8 mouse cellular contexts compared by ENCODE assay signal in genomic region chr10:110455838-110456493, GRCm38 (mm10). TPM values are rescaled to one million over a fixed set of nuclear protein-coding genes. Genes with fewer than 3 reads are reported as not detected.
DNase-seq lines count a peak whose midpoint lies in the region; ATAC-seq and TF ChIP-seq lines count a peak whose summit lies in the region.

TSS of gene Nav3 (minus strand) at chr10:110456204.

- H3K27me3 ChIP-seq in forebrain, embryonic 13.5 days, result 0 out of 2 replicates have a peak, but pooled peaks cover 3% of the 10 kb centered on the region
- 0 out of 2 replicates have a peak, but pooled peaks cover 14% of the 10 kb centered on the region for H3K27me3 ChIP-seq in heart, postnatal 0 days (ENCODE audit: control insufficient read depth, insufficient read depth, low read length)
- peaks cover 15% of the 10 kb centered on the region for H3K27me3 ChIP-seq in liver, embryonic 14.5 days (ENCODE audit: control insufficient read depth, insufficient read depth, low read length)
- no peaks in the 10 kb centered on the region for H3K27me3 ChIP-seq in neural tube, embryonic 14.5 days (ENCODE audit: control insufficient read depth, insufficient read depth, low read length)

- H3K9me3 ChIP-seq in forebrain, embryonic 13.5 days (replicated peaks), result no peaks in the 10 kb centered on the region
- no peaks in the 10 kb centered on the region for H3K9me3 ChIP-seq in heart, postnatal 0 days (replicated peaks; ENCODE audit: control insufficient read depth, low read length)
- H3K9me3 ChIP-seq in liver, embryonic 14.5 days (ENCODE audit: control insufficient read depth, low read length), result no peaks in the 10 kb centered on the region
- no peaks in the 10 kb centered on the region for H3K9me3 ChIP-seq in neural tube, embryonic 14.5 days (ENCODE audit: control insufficient read depth, low read length)

- WGBS in forebrain, embryonic 13.5 days, result 0% methylated on average over 23 of the region's 50 CpGs
- WGBS in heart, postnatal 0 days, result under 1% methylated on average over 49 of the region's 50 CpGs
- under 1% methylated on average over 27 of the region's 50 CpGs for WGBS in liver, embryonic 14.5 days (ENCODE audit: insufficient replicate concordance)
- under 1% methylated on average over 35 of the region's 50 CpGs for WGBS in neural tube, embryonic 14.5 days

- no peaks in the 10 kb centered on the region for H3K36me3 ChIP-seq in forebrain, embryonic 13.5 days (ENCODE audit: poor library complexity, severe bottlenecking)
- H3K36me3 ChIP-seq in heart, postnatal 0 days (replicated peaks; ENCODE audit: control insufficient read depth, insufficient read depth, low read length), result no peaks in the 10 kb centered on the region
- no peaks in the 10 kb centered on the region for H3K36me3 ChIP-seq in liver, embryonic 14.5 days (replicated peaks; ENCODE audit: control insufficient read depth, insufficient read depth, low read depth)
- H3K36me3 ChIP-seq in neural tube, embryonic 14.5 days (ENCODE audit: control insufficient read depth, insufficient read depth, low read length), result no peaks in the 10 kb centered on the region

- H3K27ac ChIP-seq in forebrain, embryonic 13.5 days, result peak within 1 kb of the TSS; percentile 81
- H3K27ac ChIP-seq in heart, postnatal 0 days (ENCODE audit: low read depth), result peak within 1 kb of the TSS; percentile 57; the same call in 1 of the 2 replicates
- H3K27ac ChIP-seq in liver, embryonic 14.5 days, result no peak within 1 kb of the TSS
- H3K27ac ChIP-seq in neural tube, embryonic 14.5 days (ENCODE audit: low read depth, low read length), result peak within 1 kb of the TSS; percentile 94

- peak within 1 kb of the TSS; percentile 87 for H3K9ac ChIP-seq in forebrain, embryonic 13.5 days
- peak within 1 kb of the TSS; percentile 66 for H3K9ac ChIP-seq in heart, postnatal 0 days (replicated peaks; ENCODE audit: low read depth, low read length)
- H3K9ac ChIP-seq in liver, embryonic 14.5 days (replicated peaks), result no peak within 1 kb of the TSS
- peak within 1 kb of the TSS; percentile 92 for H3K9ac ChIP-seq in neural tube, embryonic 14.5 days (replicated peaks; ENCODE audit: low read depth, low read length)

- peak within 1 kb of the TSS; percentile 78 for H3K4me3 ChIP-seq in forebrain, embryonic 13.5 days
- peak within 1 kb of the TSS; percentile 89 for H3K4me3 ChIP-seq in heart, postnatal 0 days (ENCODE audit: low read depth, low read length)
- H3K4me3 ChIP-seq in liver, embryonic 14.5 days (ENCODE audit: insufficient read depth in 1 of 2, low read depth in 2 of 2, low read length in 2 of 2), result peak within 1 kb of the TSS; percentile 33 to 36
- H3K4me3 ChIP-seq in neural tube, embryonic 14.5 days (ENCODE audit: low read depth, low read length), result peak within 1 kb of the TSS; percentile 81

- H3K4me2 ChIP-seq in forebrain, embryonic 13.5 days, result peak within 1 kb of the TSS; percentile 82
- peak within 1 kb of the TSS; percentile 93 for H3K4me2 ChIP-seq in heart, postnatal 0 days (ENCODE audit: low read depth, low read length)
- peak within 1 kb of the TSS; percentile 57 for H3K4me2 ChIP-seq in liver, embryonic 14.5 days (ENCODE audit: low read depth)
- H3K4me2 ChIP-seq in neural tube, embryonic 14.5 days (ENCODE audit: low read depth, low read length), result peak within 1 kb of the TSS; percentile 61

- peak; percentile 81 for ATAC-seq in cerebellum, adult (ENCODE audit: insufficient number of reproducible peaks, low FRiP score, low TSS enrichment)
- peak; percentile 91 for ATAC-seq in forebrain, embryonic 13.5 days
- ATAC-seq in heart, postnatal 0 days (ENCODE audit: insufficient read depth, low read depth), result peak; percentile 89
- peak; percentile 48; the same call in 1 of the 2 replicates for ATAC-seq in liver, embryonic 14.5 days (ENCODE audit: insufficient read depth)
- ATAC-seq in neural tube, embryonic 14.5 days (ENCODE audit: low read depth), result peak; percentile 92

- no peaks in the 10 kb centered on the region for H3K4me1 ChIP-seq in forebrain, embryonic 13.5 days
- H3K4me1 ChIP-seq in heart, postnatal 0 days (ENCODE audit: control insufficient read depth, insufficient read depth), result peaks cover 9% of the 10 kb centered on the region; the same call in 1 of the 2 replicates
- no peaks in the 10 kb centered on the region for H3K4me1 ChIP-seq in liver, embryonic 14.5 days (replicated peaks; ENCODE audit: control insufficient read depth in 2 of 2, insufficient read depth in 2 of 2, low read length in 1 of 2)
- H3K4me1 ChIP-seq in neural tube, embryonic 14.5 days (ENCODE audit: control insufficient read depth, insufficient read depth, low read length), result 0 out of 2 replicates have a peak, but pooled peaks cover 2% of the 10 kb centered on the region

- TF ChIP-seq EP300 in heart, postnatal 0 days (IDR thresholded peaks at IDR 0.05; ENCODE audit: low read depth), result no peak
- TF ChIP-seq EP300 in liver, embryonic 14.5 days (IDR thresholded peaks at IDR 0.05; ENCODE audit: low read depth), result no peak

- TF ChIP-seq CTCF in heart, postnatal 0 days (IDR thresholded peaks at IDR 0.05; ENCODE audit: low read depth), result peak; percentile 38
- peak; percentile 27; the same call in 1 of the 2 replicates for TF ChIP-seq CTCF in liver, embryonic 14.5 days (IDR thresholded peaks at IDR 0.05; ENCODE audit: low read depth)

- peak; percentile 53 for DNase-seq in ES-CJ7 (ENCODE audit: low read depth, low spot score)
- peak; percentile 57 for DNase-seq in heart, postnatal 0 days (ENCODE audit: low spot score)
- DNase-seq in kidney, postnatal 36 days, result peak; percentile 39 to 80
- DNase-seq in liver, embryonic 14.5 days (ENCODE audit: low read depth in 3 of 3, low spot score in 3 of 3), result no peak
- DNase-seq in urinary bladder, postnatal 36 days (ENCODE audit: low spot score in 2 of 2), result peak; percentile 23 to 41

RNA-seq across cellular contexts. Expression of gene Nav3, which starts in this region (rescaled TPM):
- 11.2 and 13.2 TPM in 2 replicates for polyA plus RNA-seq in forebrain, embryonic 13.5 days (2015; fragmentation: Nextera tagmentation; extraction: Ambion mirVana)
- 4.9 and 7.7 TPM in 2 replicates for total RNA-seq in heart, postnatal 0 days (2014; rRNA removed; ENCODE audit: low replicate concordance)
- 1.4 and 2.0 TPM in 2 replicates for polyA plus RNA-seq in heart, postnatal 0 days (2015; fragmentation: Nextera tagmentation; extraction: Ambion mirVana)
- polyA plus RNA-seq in liver, embryonic 14.5 days (2012; rRNA removed), result 0.05 and 0.07 TPM in 2 replicates
- 0.06 and 0.08 TPM in 2 replicates for polyA plus RNA-seq in liver, embryonic 14.5 days (2014; fragmentation: Nextera tagmentation; extraction: Ambion mirVana)
- polyA plus RNA-seq in neural tube, embryonic 14.5 days (2014; fragmentation: Nextera tagmentation; extraction: Ambion mirVana), result 33.2 and 34.6 TPM in 2 replicates

Comparison
In these comparisons a context has a peak if more than half of its experiments do, and no peak if none do; other contexts are left out.
1. Peak in ATAC-seq, H3K4me3 ChIP-seq and H3K4me2 ChIP-seq in liver, embryonic 14.5 days; RNA of the gene not detected or under 1 TPM.
2. DNase-seq: peak in ES-CJ7 (single experiment), heart, postnatal 0 days (single experiment), kidney, postnatal 36 days (2 of 2) and urinary bladder, postnatal 36 days (2 of 2); none in liver, embryonic 14.5 days (0 of 3).
3. H3K4me3 ChIP-seq: peak in every context shown above with its lines; median percentile 89 in heart, postnatal 0 days; 81 in neural tube, embryonic 14.5 days; 78 in forebrain, embryonic 13.5 days; 34 in liver, embryonic 14.5 days.
4. Peak in every context shown above with its lines, with median percentiles within 50 percentile points of each other: ATAC-seq and H3K4me2 ChIP-seq.